Mouse (Mus musculus) liver, embryonic 14.5 days (tissue): ENCODE results near the gene Etv2. TPM values are rescaled to one million over a fixed set of nuclear protein-coding genes. Genes with fewer than 3 reads are reported as not detected.

ENCODE experiments used
- ATAC-seq: fragments of 200-750 bp; cut with Nextera tagmentation; 2 replicates; pipeline ENCODE4 v1.8.0; 2017; ENCODE audit warnings: moderate number of reproducible peaks, mild to moderate bottlenecking, moderate library complexity; ENCODE audit not compliant: insufficient read depth
- DNase-seq, 3 experiments: peaks; one replicate each; pipeline ENCODE4 v3.0.0-alpha.2; 2012 to 2013; ENCODE audit warnings: low read depth in 3 of 3, low spot score in 3 of 3
- H3K27ac ChIP-seq: fragments of 300-500 bp; sonication (generic); 2 replicates; pipeline ENCODE4 v1.5.1; 2014; ENCODE audit warnings: moderate library complexity, mild to moderate bottlenecking, control low read depth, inconsistent platforms
- H3K27me3 ChIP-seq: fragments of 300-500 bp; sonication (generic); 2 replicates; pipeline ENCODE4 v1.6.1; 2014; ENCODE audit warnings: mild to moderate bottlenecking, low read length, moderate library complexity; ENCODE audit not compliant: control insufficient read depth, insufficient read depth
- H3K36me3 ChIP-seq: fragments of 300-500 bp; sonication (generic); replicated peaks from 2 replicates; pipeline ENCODE4 v1.6.1; 2014; ENCODE audit warnings: low read depth; ENCODE audit not compliant: control insufficient read depth, insufficient read depth
- H3K4me1 ChIP-seq, 2 experiments: fragments of 200-500 bp in 1 of 2; fragments of 300-500 bp in 1 of 2; sonication (generic) in 1 of 2; replicated peaks; 2 replicates each; pipeline ENCODE4 v1.6.1; 2012 to 2014; ENCODE audit warnings: antibody characterized with exemption in 1 of 2, inconsistent platforms in 1 of 2, low read length in 1 of 2; ENCODE audit not compliant: control insufficient read depth in 2 of 2, insufficient read depth in 2 of 2
- H3K4me2 ChIP-seq: fragments of 300-500 bp; sonication (generic); 2 replicates; pipeline ENCODE4 v1.6.1; 2014; ENCODE audit warnings: low read depth, mild to moderate bottlenecking, control low read depth, moderate library complexity
- H3K4me3 ChIP-seq, 2 experiments: fragments of 200-500 bp in 1 of 2; fragments of 300-500 bp in 1 of 2; sonication (generic) in 1 of 2; 2 replicates each; pipeline ENCODE4 v1.5.1; 2012 to 2014; ENCODE audit warnings: low read depth in 2 of 2, low read length in 2 of 2, mild to moderate bottlenecking in 2 of 2, control low read depth in 1 of 2, inconsistent platforms in 1 of 2, moderate library complexity in 1 of 2; ENCODE audit not compliant: insufficient read depth in 1 of 2
- H3K9ac ChIP-seq: fragments of 300-500 bp; sonication (generic); replicated peaks from 2 replicates; pipeline ENCODE4 v1.6.1; 2014; ENCODE audit warnings: mild to moderate bottlenecking, control low read depth, moderate library complexity
- H3K9me3 ChIP-seq: fragments of 300-500 bp; sonication (generic); 2 replicates; pipeline ENCODE4 v1.6.1; 2016; ENCODE audit warnings: low read length, mixed read lengths; ENCODE audit not compliant: control insufficient read depth
- CTCF ChIP-seq: IDR thresholded peaks from 2 replicates; pipeline ENCODE4 v1.5.1; 2016; ENCODE audit warnings: antibody characterized with exemption, low read depth, control low read depth
- EP300 ChIP-seq: IDR thresholded peaks from 2 replicates; pipeline ENCODE4 v1.6.1; 2016; ENCODE audit warnings: antibody characterized with exemption, low read depth
- WGBS: fragments of 180-500 bp; shearing (Covaris S2); extraction: QIAGEN DNeasy Blood & Tissue Kit; methylation state at CpG from one replicate; pipeline ENCODE4 v1.1.7; 2014; ENCODE audit not compliant: insufficient replicate concordance; 5-methylcytosine and 5-hydroxymethylcytosine counted together
- polyA plus RNA-seq, 2 experiments: library from polyadenylated mRNA; depleted of rRNA in 1 of 2; stranded (reverse) in 1 of 2; unstranded in 1 of 2; fragments of >200 nt; fragmentation: Nextera tagmentation in 1 of 2; extraction: Ambion mirVana in 1 of 2; gene quantifications; 2 replicates each; pipeline versions ENCODE4 v1.2.1 to v1.2.3; 2012 to 2014

The Etv2 gene
- polyA plus RNA-seq, 2 experiments = not detected

DNA sequence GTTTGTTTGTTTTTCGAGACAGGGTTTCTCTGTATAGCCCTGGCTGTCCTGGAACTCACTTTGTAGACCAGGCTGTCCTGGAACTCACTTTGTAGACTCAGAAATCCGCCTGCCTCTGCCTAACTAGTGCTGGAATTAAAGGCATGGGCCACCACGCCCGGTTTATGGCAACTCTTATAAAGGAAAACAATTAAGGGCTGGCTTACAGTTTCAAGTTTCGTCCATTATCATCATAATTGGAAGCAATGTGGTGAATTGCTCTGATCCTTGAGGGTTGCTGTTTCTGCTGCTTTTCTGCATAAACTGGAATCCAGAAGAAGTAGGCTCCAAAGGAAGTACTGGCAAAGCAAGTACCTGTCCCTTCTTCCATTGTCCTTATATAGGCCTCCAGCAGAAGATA lies 9.0 kb downstream of the Etv2 start:
- Histone ChIP-seq H3K9ac (no peak overlapping the region), H3K4me1 (peaks cover 4 to 10% of the 10 kb centered on the region in 2 experiments; a peak in 3 of 4 replicates), H3K36me3 (peaks cover 21% of the 10 kb centered on the region), H3K4me3 (no peak overlapping the region), H3K9me3 (no peaks in the 10 kb centered on the region), H3K4me2 (peak overlapping the region; percentile 57), H3K27ac (no peak overlapping the region), H3K27me3 (peaks cover 3% of the 10 kb centered on the region; the same call in 1 of the 2 replicates)
- DNase-seq (no peak), ATAC-seq (no peak)
- TF ChIP-seq EP300 = no peak
- no peak for TF ChIP-seq CTCF
- WGBS = 73% methylated on average over 5 of the region's 5 CpGs

DNA sequence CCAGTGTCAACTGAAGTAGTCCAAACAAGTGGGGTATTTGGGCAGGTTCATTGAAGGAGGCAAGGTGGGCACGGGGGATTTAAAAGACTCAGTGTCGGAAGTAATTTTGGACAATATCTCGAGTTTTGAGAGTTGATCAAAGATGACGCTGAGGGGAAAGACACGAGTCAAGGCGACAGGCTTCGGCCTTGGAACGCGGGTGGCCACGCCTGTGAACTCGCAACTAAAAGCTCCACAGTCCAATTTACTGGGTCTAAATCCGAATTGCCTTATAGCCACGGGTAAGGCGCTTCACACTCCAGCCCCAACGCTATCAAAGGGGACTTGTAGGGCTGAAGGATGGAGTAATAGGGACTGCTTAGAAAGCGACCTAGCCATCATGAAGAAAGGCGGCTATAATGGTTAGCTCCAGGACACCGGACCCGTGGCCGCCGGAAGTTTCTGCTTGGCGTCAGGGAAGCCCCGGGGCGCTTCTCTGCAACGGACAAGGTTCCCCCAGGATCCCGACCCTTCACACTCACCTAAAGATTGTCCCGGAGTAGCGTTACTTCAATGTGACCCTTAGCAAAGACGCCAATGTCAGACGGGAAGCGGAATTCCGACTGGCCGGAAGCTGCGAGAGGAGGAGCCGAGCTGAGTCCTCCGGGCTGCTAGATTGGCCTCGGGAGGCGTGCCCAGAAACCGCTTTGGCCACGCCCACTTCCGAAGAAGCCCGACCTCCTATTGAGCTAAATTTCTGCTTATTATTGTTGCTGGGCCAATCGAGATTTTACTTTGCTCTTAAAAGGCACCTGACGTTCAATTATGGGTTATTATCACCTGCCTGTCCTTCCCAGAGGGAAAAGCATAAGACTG lies 9.9 kb downstream of the Etv2 start, which contains the start of gene Cox6b1:
Cox6b1 (minus strand) TSS at position 622 of the 855 bp plus-strand sequence.
- peak; percentile 90 for ATAC-seq
- peak within 1 kb of the TSS; percentile 84 for H3K4me2 ChIP-seq
- WGBS = 2% methylated on average over 44 of the region's 44 CpGs
- TF ChIP-seq EP300 (no peak), CTCF (no peak)
- H3K27me3 ChIP-seq = no peaks in the 10 kb centered on the region; the same call in 1 of the 2 replicates
- DNase-seq = peak; percentile 82 to 84 (median 83)
- H3K36me3 ChIP-seq = peaks cover 23% of the 10 kb centered on the region
- peak within 1 kb of the TSS; percentile 80 to 99 for H3K4me3 ChIP-seq
- H3K4me1 ChIP-seq = peaks cover 4 to 12% of the 10 kb centered on the region in 2 experiments; a peak in 3 of 4 replicates
- H3K9ac ChIP-seq = peak within 1 kb of the TSS; percentile 86
- H3K9me3 ChIP-seq = no peaks in the 10 kb centered on the region
- H3K27ac ChIP-seq = peak within 1 kb of the TSS; percentile 23

DNA sequence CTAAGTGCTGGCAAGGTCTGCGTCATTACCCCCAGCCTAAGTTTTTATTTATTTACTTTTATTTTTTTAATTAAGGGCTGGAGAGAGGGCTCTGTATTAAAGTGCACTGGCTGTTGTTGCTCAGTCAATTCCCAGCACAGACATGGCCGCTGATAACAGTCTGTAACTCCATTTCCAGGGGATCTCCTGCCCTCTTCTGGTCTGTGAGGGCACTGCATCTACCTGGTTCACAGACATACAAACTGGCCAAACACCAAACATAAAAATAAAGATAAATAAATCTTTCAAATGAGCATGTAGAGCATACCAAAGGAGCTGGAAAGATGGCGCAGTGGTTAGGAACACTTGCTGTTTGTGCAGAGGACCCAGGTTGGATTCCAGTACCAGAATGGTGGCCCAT lies 16.4 kb downstream of the Etv2 start:
- ATAC-seq (no peak), DNase-seq (peak in 1 of 3 experiments; percentile 36)
- no peak overlapping the region for H3K4me3 ChIP-seq
- H3K9ac ChIP-seq = no peak overlapping the region
- no peak for TF ChIP-seq EP300
- peak; percentile 77 for TF ChIP-seq CTCF
- 66% methylated on average over 3 of the region's 3 CpGs for WGBS
- H3K4me1 ChIP-seq = peaks cover 0 to 7% of the 10 kb centered on the region in 2 experiments; a peak in 2 of 4 replicates
- H3K27me3 ChIP-seq = no peaks in the 10 kb centered on the region
- no peak overlapping the region for H3K4me2 ChIP-seq
- H3K27ac ChIP-seq = no peak overlapping the region
- no peaks in the 10 kb centered on the region for H3K9me3 ChIP-seq
- peaks cover 36% of the 10 kb centered on the region for H3K36me3 ChIP-seq

DNA sequence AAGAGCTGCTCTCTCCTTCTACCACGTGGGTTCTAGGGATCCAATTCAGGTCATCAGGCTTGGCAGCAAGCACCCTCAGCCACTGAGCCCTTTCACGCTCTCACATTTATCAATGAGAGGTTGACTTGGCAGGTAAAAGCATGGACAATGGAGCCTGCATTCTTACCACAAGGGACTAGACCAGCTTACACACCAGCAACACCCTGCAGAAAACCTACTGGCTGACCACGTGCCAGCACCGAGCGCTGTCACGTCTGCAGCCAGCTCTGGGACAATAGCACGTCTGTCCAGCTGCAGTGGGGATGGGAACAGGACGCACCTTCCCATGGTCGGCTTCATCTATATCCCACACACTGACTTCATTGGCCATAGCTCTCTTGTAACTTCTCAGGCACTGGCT lies 17.0 kb downstream of the Etv2 start:
- H3K36me3 ChIP-seq = peaks cover 30% of the 10 kb centered on the region
- no peak for TF ChIP-seq EP300
- no peak for TF ChIP-seq CTCF
- no peaks in the 10 kb centered on the region for H3K27me3 ChIP-seq
- no peak overlapping the region for H3K9ac ChIP-seq
- no peak overlapping the region for H3K4me3 ChIP-seq
- ATAC-seq = no peak
- DNase-seq = no peak
- peaks cover 0 to 7% of the 10 kb centered on the region in 2 experiments; a peak in 2 of 4 replicates for H3K4me1 ChIP-seq
- H3K27ac ChIP-seq = no peak overlapping the region
- no peak overlapping the region for H3K4me2 ChIP-seq
- 94% methylated on average over 9 of the region's 9 CpGs for WGBS
- no peaks in the 10 kb centered on the region for H3K9me3 ChIP-seq

DNA sequence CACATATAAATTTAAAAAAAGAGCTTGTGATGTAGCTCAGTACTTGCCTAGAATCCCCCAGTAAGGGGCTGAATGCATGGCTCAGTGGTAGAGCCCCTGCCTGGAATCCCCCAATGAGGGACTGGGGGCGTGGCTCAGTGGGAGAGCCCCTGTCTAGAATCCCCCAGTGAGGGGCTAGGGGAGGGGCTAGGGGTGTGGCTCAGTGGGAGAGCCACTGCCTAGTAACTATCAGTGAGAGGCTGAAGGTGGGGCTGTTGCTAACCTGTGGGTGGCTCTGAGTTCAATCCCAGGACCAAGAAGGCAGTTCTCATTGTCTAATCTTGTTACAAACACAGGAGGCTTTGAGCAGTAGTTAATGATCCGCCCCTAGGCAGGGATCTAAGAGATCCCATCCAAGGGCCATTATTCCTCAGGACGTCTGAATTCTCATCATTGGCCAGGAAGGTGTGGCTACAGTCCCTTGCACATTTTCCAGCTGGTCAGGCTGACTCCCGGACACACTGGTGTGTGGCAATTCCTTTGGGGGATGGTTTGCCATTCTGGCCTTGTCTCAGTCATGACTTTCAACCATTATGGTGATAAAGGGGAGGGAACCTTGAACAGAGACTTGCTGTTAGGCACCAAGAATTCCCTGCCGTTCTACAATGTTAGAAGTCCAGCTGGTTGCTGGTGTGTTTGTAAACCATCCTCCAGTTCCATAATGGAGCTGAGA lies 20.4 kb downstream of the Etv2 start:
- no peak for ATAC-seq
- Histone ChIP-seq H3K4me2 (no peak overlapping the region), H3K4me1 (peaks cover 0 to 5% of the 10 kb centered on the region in 2 experiments; a peak in 2 of 4 replicates), H3K27ac (no peak overlapping the region), H3K4me3 (no peak overlapping the region), H3K9ac (no peak overlapping the region), H3K27me3 (no peaks in the 10 kb centered on the region), H3K36me3 (peaks cover 15% of the 10 kb centered on the region), H3K9me3 (no peaks in the 10 kb centered on the region)
- 42% methylated on average over 5 of the region's 5 CpGs for WGBS
- no peak for DNase-seq
- TF ChIP-seq EP300 (no peak), CTCF (no peak)
